Mouse (Mus musculus): ENCODE data around the gene Adcy3. TPM values are rescaled to one million over a fixed set of nuclear protein-coding genes. Genes with fewer than 3 reads are reported as not detected.

Gene Adcy3
- polyA plus RNA-seq, 1 experiment from 2014 or later = 8.1 TPM

Other genes starting within 250 kb of the Adcy3 start
- gene Pomc, start 178.2 kb upstream of the Adcy3 start, polyA plus RNA-seq (2016; fragmentation: Nextera tagmentation; extraction: Ambion mirVana) = 7.3 and 8.8 TPM in 2 replicates
- gene Efr3b, start 94.2 kb upstream of the Adcy3 start, polyA plus RNA-seq (2016; fragmentation: Nextera tagmentation; extraction: Ambion mirVana) = 24.5 and 27.2 TPM in 2 replicates
- gene Dnajc27, start 50.5 kb upstream of the Adcy3 start, polyA plus RNA-seq (2016; fragmentation: Nextera tagmentation; extraction: Ambion mirVana) = 11.3 and 13.3 TPM in 2 replicates
- 5.4 and 5.7 TPM in 2 replicates for gene Ptrhd1, start 100.9 kb downstream of the Adcy3 start, polyA plus RNA-seq (2016; fragmentation: Nextera tagmentation; extraction: Ambion mirVana)
- gene Cenpo, start 101.2 kb downstream of the Adcy3 start, polyA plus RNA-seq (2016; fragmentation: Nextera tagmentation; extraction: Ambion mirVana) = 16.3 and 17.7 TPM in 2 replicates

Measured in forebrain, embryonic 12.5 days (tissue).